Mouse (Mus musculus): ENCODE measurements around the gene Mrpl40.
"Not testable (repeated sequence)": the region's sequence is repeated elsewhere in the genome, so short reads cannot be mapped to it uniquely, and the experiment has no call there.

The Mrpl40 gene

DNA sequence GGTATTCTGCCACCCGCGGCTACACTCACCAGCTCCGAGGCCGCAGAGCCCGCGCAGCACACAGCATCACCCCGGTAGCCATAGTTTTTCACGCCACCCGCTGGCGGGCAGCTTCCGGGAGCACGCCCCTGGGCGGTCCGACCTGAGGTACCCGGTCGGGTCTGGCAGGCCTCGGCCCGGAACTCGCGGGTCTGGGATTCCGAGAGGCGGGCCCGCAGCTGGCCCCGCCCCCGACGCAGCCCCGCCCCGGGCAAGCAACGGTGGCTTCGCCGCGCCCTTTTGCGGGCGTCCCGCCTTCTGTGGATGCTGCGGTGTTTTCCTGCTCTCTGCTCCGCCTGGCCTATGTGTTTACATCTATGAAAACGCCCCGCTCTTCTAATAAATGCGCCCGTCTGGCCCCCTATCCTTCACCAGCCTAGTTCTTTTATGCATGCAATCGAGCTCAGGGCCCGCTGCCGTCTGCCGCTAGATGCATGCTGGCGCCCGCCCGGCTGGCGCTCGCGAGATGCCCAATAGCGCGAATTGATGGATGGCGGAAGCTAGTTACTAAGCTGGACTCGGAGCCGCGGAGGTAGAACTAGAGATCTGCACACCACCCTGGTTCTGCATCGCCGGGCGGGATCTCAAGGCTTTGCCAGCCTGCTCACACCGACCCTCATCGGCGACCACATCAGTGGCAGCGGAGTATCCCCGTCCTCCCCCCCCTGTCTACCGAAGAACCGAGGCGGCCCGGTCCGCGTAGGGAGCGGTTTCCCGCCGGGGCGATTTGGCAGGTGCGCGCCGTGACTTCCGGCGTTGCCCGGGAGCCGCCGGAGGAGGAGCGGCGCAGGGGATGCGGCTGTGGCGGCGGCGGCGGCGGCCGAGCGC lies at the start of gene Mrpl40, which contains the start of gene Hira:
Mrpl40 (minus strand) TSS at position 421 of the 867 bp plus-strand sequence.
Hira (plus strand) TSS at position 596 of the 867 bp plus-strand sequence.
- CTCF ChIA-PET, result interaction anchor here (0.6 to 1.7 kb wide), 3 partner anchors 16 to 891 kb away, joined by 3 to 5 read pairs (median 3); partner anchors contain the start of genes Cdc45 and Ufd1

- CTCF ChIA-PET, result no interaction called here
Measured at GRCm38 (mm10) chr16:18921771-18922170, 45.1 kb upstream of the Mrpl40 start.

DNA sequence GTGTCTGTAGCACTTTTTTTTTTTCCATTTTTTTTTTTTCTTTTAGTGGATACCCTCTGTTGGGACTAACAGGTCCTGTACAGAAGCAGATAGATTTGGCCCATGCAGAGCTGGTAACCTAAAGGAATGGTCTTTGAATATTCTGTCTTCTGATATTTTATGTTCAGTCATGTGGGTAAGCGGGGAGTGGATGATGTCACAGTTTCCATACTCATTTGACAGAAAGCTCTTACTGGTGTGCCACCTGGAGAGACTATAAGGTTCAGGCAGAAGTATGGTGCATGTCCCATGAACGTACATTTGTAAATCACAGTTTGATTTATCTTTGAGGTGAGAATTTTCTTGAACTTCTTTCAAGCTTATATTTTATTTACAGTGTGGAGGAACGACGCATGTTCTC lies 39.4 kb upstream of the Mrpl40 start:
- CTCF ChIA-PET, result no interaction called here

GRCm38 (mm10) chr16:18905648-18906047 lies 29.0 kb upstream of the Mrpl40 start:
- CTCF ChIA-PET, result no interaction called here

DNA sequence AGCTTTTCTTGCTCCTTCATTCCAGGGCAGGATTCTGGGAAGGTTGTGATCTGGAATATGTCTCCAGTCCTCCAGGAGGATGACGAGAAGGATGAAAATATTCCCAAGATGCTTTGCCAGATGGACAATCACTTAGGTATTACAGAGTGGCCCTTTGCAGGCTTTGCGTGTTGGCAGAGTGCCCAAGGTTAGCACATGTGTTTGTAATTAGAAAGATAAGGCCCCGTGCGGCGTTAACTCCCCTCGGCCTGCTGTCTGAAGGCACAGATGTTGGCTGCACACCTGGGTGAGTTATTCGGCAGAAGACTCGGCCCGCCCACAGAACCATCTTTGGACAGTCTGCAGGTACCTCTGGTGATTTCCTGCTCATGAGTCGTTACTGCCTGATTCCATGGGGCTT lies 19.8 kb upstream of the Mrpl40 start:
- CTCF ChIA-PET, result no interaction called here

DNA sequence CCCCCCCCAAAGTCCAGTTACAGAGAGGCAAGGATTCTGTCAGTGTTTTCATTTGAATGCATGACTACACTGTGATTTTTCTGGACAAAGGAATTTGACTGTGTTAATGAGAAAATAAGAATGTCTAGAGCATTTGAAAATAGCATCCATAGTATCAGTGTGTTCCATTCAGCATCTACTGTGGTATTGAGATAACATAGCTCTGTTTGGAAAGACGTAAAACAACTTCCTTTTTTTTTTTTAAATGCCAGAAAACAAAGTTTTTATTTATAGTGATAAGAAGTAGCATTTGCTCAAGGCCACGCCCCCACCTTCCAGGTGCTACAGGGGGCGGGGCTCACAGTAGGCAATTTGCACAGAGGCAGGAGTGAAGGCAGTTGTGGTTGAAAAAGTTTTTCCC lies 18.6 kb upstream of the Mrpl40 start:
- CTCF ChIA-PET, result interaction anchor here (0.6 kb wide), 1 partner anchor 25 kb away, joined by 3 read pairs; no protein-coding TSS in a partner anchor

GRCm38 (mm10) chr16:18893840-18894372 lies 17.2 kb upstream of the Mrpl40 start:
- CTCF ChIA-PET, result interaction anchor here (0.6 kb wide), 1 partner anchor 786 kb away, joined by 4 read pairs; no protein-coding TSS in a partner anchor

GRCm38 (mm10) chr16:18884044-18884443 lies 7.4 kb upstream of the Mrpl40 start:
- CTCF ChIA-PET, result no interaction called here

DNA sequence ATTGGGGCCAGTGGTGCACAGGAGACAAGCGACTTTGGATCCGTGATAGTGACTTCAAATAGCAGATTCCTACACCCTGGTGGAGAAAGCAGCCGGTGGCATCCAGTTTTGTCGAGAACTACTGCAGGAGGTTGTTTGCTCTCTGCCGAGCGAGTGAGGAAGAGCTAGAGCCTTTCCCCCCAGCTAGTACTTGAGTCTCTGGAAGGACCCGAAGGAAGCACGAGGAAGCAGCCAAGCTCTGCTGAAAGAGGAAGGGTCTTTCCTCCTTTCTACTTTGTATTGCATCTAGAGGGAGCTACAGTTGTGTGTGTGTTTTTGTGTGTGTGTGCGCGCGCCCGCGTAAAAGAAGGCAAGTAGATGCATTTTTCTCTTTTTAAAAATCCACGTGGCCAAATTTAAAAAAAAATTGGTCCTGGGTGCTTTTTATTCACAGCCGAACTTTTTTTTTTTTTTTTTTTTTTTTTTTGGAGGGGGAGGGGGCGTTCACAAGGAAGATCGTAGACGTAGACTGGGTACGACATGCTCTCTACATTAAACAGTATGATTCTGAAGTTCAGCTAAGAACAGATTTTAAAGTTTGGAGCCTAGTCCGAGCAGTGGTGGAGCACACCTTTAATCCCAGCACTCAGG lies 1.5 kb upstream of the Mrpl40 start:
- CTCF ChIA-PET, result no interaction called here

DNA sequence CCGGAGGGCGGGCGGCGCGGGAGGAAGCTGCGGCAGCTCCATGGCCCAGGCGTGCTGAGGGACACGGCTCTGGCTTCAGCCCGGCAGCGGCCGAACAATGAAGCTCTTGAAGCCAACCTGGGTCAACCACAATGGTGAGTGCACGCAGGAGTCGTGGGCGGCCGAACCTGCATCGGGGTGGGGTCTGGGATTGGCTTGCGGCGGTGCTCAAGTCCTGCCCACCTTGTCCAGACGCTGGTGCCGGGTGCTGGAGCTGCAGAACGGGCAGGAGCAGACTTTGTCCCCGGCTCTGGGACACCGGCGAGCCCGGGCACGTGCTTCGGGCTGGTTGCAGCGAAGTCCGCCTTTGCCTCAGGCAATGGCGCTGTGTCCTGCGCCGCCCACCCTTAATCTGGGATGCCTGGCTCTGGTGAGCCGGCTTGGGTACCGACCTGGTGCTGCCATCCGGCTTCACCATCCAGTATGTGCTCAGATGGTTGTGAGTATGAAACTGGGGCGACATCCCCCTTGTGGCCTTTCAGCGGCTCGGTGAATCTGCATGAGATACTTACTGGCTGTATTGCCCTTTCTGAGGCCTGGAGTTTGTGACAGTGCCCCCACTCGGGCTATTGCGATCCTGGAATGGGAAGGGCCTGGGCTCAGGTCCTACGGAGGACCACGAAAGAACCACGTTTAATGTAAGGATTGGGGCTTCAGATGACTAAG lies 876 bp upstream of the Mrpl40 start:
- CTCF ChIA-PET, result no interaction called here

DNA sequence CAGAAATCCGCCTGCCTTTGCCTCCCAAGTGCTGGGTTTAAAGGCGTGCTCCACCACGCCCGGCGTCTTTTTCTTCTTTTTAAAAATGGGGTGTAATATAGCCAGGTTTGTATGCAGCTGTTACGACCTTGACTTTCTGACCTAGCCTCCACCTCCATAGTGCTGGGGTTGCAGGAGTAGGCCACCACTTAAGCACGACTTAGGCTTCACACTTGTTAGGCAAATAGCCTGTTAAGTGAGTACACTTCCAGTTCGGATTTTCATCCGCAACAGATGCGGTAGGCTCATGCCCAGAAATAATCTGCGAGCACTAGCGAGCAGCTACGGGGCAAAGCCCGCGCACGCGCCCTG lies 596 bp downstream of the Mrpl40 start:
- CTCF ChIA-PET, result interaction anchor here (1.5 to 1.7 kb wide), 2 partner anchors 17 to 64 kb away, joined by 3 to 5 read pairs; partner anchors contain the start of genes Cdc45 and Ufd1

DNA sequence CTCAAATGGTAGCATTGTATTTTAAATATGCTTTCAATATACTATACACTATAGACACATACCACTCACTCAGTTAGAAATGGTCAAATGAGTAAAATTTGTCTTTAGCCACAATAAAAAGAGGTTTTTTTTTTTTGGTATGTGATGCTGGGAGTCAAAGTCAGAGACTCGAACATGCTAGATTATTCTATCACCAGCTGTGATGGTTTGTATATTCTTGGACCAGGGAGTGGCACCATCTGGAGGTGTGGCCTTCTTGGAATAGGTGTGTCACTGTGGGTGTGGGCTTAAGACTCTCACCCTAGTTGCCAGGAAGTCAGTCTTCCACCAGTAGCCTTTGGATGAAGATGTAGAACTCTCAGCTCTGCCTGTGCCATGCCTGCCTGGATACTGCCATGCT lies 6.2 kb downstream of the Mrpl40 start:
- CTCF ChIA-PET, result interaction anchor here (0.6 kb wide), 1 partner anchor 25 kb away, joined by 3 read pairs; no protein-coding TSS in a partner anchor

DNA sequence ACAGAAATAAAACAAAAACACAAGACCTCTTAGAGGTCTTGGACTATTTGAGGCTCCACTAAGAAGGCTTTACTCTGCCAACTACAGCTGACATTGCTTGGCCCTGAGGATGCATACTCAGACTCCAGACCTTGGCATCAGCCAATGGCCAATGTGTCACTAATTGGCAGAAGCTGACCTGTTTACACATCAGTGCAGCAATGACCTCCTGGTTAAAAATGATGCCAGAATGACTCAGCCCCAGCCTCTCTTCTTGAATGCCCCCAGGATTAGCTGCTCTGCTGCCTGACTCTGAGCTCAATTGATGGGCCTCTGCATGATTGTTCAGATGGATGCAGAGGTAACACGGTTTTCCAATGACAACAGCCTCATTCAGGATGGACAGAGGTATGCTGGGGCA lies 16.5 kb downstream of the Mrpl40 start:
- CTCF ChIA-PET, result no interaction called here

DNA sequence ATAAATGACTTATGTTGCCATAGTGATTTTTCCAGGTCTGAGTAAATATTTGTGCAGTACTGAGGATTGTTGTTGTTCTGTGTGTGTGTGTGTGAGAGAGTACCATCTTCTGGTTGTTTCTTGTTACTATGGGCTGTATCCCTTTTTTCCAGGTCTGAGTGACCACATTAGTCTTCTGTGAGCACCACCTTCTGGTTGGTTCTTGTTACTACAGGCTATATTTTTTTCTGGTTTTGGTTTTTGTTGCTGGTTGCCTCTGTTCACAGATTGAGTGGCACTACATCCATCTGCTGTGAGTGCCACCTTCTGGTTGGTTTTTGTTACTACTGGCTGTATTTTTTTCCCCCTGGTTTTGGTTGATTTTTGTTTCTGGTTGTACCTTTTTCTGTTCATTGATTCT lies 18.1 kb downstream of the Mrpl40 start:
- CTCF ChIA-PET, result no interaction called here

GRCm38 (mm10) chr16:18849521-18850190 lies 27.0 kb downstream of the Mrpl40 start:
- CTCF ChIA-PET, result not testable (repeated sequence)

GRCm38 (mm10) chr16:18846301-18846820 lies 30.3 kb downstream of the Mrpl40 start:
- CTCF ChIA-PET, result no interaction called here

DNA sequence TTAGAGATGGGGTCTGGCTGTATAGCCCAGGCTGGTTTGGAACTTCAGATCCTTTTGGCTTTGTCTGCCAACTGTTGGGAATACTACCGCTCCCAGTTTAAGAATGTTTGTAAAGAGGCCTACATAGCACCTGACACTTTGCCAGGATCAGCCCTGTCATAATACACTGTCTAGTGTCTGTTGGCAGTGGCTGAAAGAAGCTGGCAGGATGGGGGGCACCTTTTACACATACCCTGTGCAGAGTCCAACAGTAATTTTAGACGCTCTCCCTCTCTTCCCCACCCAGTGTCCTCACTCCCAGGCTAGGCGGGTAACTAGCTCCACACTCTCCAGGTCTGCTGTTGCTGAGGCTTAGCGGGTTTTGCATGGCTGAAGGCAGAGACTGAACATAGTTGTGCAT lies 38.3 kb downstream of the Mrpl40 start:
- CTCF ChIA-PET, result no interaction called here

GRCm38 (mm10) chr16:18836468-18837208 lies 40.0 kb downstream of the Mrpl40 start, which contains the start of the genes 2510002D24Rik and Gm28539:
Gene 2510002D24Rik (plus strand): TSS chr16:18836578.
Gene Gm28539 (plus strand): TSS chr16:18836584.
- CTCF ChIA-PET, result interaction anchor here (0.6 kb wide), 1 partner anchor 29 kb away, joined by 3 read pairs; no protein-coding TSS in a partner anchor

DNA sequence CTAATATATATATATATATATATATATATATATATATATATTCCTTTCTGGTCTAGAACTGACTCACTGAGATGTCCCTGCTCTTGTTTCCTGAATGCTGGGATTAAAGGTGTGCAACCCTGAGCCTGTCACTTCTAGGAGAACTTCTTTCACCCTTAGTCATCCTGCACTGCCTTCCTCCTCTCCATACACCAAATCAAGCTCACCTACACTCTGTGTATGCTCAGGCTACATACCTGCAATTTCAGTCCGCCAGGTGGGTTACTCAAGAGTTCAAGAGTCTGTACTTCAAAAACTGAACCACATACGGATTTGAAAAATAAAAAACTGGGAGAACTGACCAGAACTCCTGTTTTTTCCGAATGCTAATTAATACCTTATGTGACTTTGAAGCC lies 40.6 kb downstream of the Mrpl40 start:
- CTCF ChIA-PET, result interaction anchor here (0.5 kb wide), 1 partner anchor 1322 kb away, joined by 7 read pairs; no protein-coding TSS in a partner anchor

GRCm38 (mm10) chr16:18833486-18833885 lies 43.2 kb downstream of the Mrpl40 start:
- CTCF ChIA-PET, result no interaction called here

All from spleen, embryonic (tissue).